Mouse (Mus musculus): ENCODE measurements around the gene Mprip.
A peak's percentile ranks its signal among the peaks of the same experiment; 100 is the strongest.

Mprip gene

GRCm38 (mm10) chr11:59787199-59787781 is 126.2 kb downstream of the Mprip start, which contains the start of gene Pld6:
Pld6 (minus strand) TSS chr11:59787645.
- TF ChIP-seq GATA4 (IDR thresholded peaks at IDR 0.05; ENCODE audit: insufficient replicate concordance, low read length) = no peak

- no peak for TF ChIP-seq GATA4 (IDR thresholded peaks at IDR 0.05; ENCODE audit: insufficient replicate concordance, low read length)
These were observed 128.2 kb downstream of the Mprip start for GRCm38 (mm10) chr11:59789311-59789710.

GRCm38 (mm10) chr11:59793390-59793789 is 132.3 kb downstream of the Mprip start:
- TF ChIP-seq GATA4 (IDR thresholded peaks at IDR 0.05; ENCODE audit: insufficient replicate concordance, low read length) = no peak

- TF ChIP-seq GATA4 (IDR thresholded peaks at IDR 0.05; ENCODE audit: insufficient replicate concordance, low read length) = no peak
These were observed 139.3 kb downstream of the Mprip start for GRCm38 (mm10) chr11:59800412-59800811.

GRCm38 (mm10) chr11:59801881-59802280 is 140.8 kb downstream of the Mprip start:
- TF ChIP-seq GATA4 (IDR thresholded peaks at IDR 0.05; ENCODE audit: insufficient replicate concordance, low read length) = no peak

- TF ChIP-seq GATA4 (IDR thresholded peaks at IDR 0.05; ENCODE audit: insufficient replicate concordance, low read length) = no peak
These were observed 142.4 kb downstream of the Mprip start for GRCm38 (mm10) chr11:59803516-59803915.

GRCm38 (mm10) chr11:59804409-59805110 is 143.5 kb downstream of the Mprip start:
- no peak for TF ChIP-seq GATA4 (IDR thresholded peaks at IDR 0.05; ENCODE audit: insufficient replicate concordance, low read length)

GRCm38 (mm10) chr11:59805256-59805655 is 144.2 kb downstream of the Mprip start:
- no peak for TF ChIP-seq GATA4 (IDR thresholded peaks at IDR 0.05; ENCODE audit: insufficient replicate concordance, low read length)

- TF ChIP-seq GATA4 (IDR thresholded peaks at IDR 0.05; ENCODE audit: insufficient replicate concordance, low read length) = no peak
These were observed 144.6 kb downstream of the Mprip start for GRCm38 (mm10) chr11:59805656-59806055.

- no peak for TF ChIP-seq GATA4 (IDR thresholded peaks at IDR 0.05; ENCODE audit: insufficient replicate concordance, low read length)
These were observed 147.3 kb downstream of the Mprip start for GRCm38 (mm10) chr11:59808170-59808960.

- peak; percentile 56; the same call in 1 of the 2 replicates for TF ChIP-seq GATA4 (IDR thresholded peaks at IDR 0.05; ENCODE audit: insufficient replicate concordance, low read length)
These were observed 148.1 kb downstream of the Mprip start for GRCm38 (mm10) chr11:59809071-59809669.

GRCm38 (mm10) chr11:59809670-59810474 is 148.8 kb downstream of the Mprip start, which contains the start of gene Flcn:
Flcn (minus strand) TSS chr11:59810016.
- TF ChIP-seq GATA4 (IDR thresholded peaks at IDR 0.05; ENCODE audit: insufficient replicate concordance, low read length) = no peak; the same call in 1 of the 2 replicates

- TF ChIP-seq GATA4 (IDR thresholded peaks at IDR 0.05; ENCODE audit: insufficient replicate concordance, low read length) = no peak
These were observed 149.5 kb downstream of the Mprip start for GRCm38 (mm10) chr11:59810480-59811158.

GRCm38 (mm10) chr11:59811211-59811610 is 150.1 kb downstream of the Mprip start:
- TF ChIP-seq GATA4 (IDR thresholded peaks at IDR 0.05; ENCODE audit: insufficient replicate concordance, low read length) = no peak

All from liver, adult (tissue).